In genomic region chr12:112145211-112145874, GRCm38 (mm10) we compare ENCODE assay signal across 8 mouse cellular contexts. TPM values are rescaled to one million over a fixed set of nuclear protein-coding genes. Genes with fewer than 3 reads are reported as not detected.
DNase-seq lines count a peak whose midpoint lies in the region; ATAC-seq and TF ChIP-seq lines count a peak whose summit lies in the region.

No protein-coding gene starts in this region.

- peak overlapping the region; percentile 28; the same call in 1 of the 2 replicates for H3K9ac ChIP-seq in embryonic facial prominence, embryonic 11.5 days (replicated peaks; ENCODE audit: low read length)
- peak overlapping the region; percentile 36; the same call in 1 of the 2 replicates for H3K9ac ChIP-seq in limb, embryonic 11.5 days (ENCODE audit: low read length)
- H3K9ac ChIP-seq in midbrain, embryonic 13.5 days (replicated peaks): peak overlapping the region; percentile 83

- peak overlapping the region; percentile 49 for H3K4me3 ChIP-seq in embryonic facial prominence, embryonic 11.5 days (ENCODE audit: low read depth, low read length)
- peak overlapping the region; percentile 30; the same call in 1 of the 2 replicates for H3K4me3 ChIP-seq in kidney, adult 2 months (ENCODE audit: insufficient read depth, low read depth, low read length)
- H3K4me3 ChIP-seq in limb, embryonic 11.5 days (ENCODE audit: low read depth, low read length): peak overlapping the region; percentile 57
- H3K4me3 ChIP-seq in midbrain, embryonic 13.5 days (replicated peaks): peak overlapping the region; percentile 54

- H3K36me3 ChIP-seq in embryonic facial prominence, embryonic 11.5 days (replicated peaks; ENCODE audit: control insufficient read depth, insufficient read depth, low read depth, low read length): no peaks in the 10 kb centered on the region
- no peaks in the 10 kb centered on the region for H3K36me3 ChIP-seq in kidney, adult 2 months (ENCODE audit: control insufficient read depth, insufficient read depth, low read length)
- H3K36me3 ChIP-seq in limb, embryonic 11.5 days (ENCODE audit: control insufficient read depth, insufficient read depth, low read length): no peaks in the 10 kb centered on the region
- no peaks in the 10 kb centered on the region for H3K36me3 ChIP-seq in midbrain, embryonic 13.5 days

- under 1% methylated on average over 37 of the region's 37 CpGs for WGBS in embryonic facial prominence, embryonic 11.5 days
- under 1% methylated on average over 37 of the region's 37 CpGs for WGBS in kidney, adult 2 months
- WGBS in limb, embryonic 11.5 days: under 1% methylated on average over 37 of the region's 37 CpGs
- under 1% methylated on average over 37 of the region's 37 CpGs for WGBS in midbrain, embryonic 13.5 days

- H3K4me1 ChIP-seq in embryonic facial prominence, embryonic 11.5 days (ENCODE audit: control insufficient read depth, insufficient read depth, low read length): peaks cover 17% of the 10 kb centered on the region
- no peaks in the 10 kb centered on the region for H3K4me1 ChIP-seq in kidney, adult 2 months (ENCODE audit: control insufficient read depth, insufficient read depth, low read length)
- H3K4me1 ChIP-seq in limb, embryonic 11.5 days (ENCODE audit: control insufficient read depth, insufficient read depth, low read length): peaks cover 45% of the 10 kb centered on the region
- peaks cover 80% of the 10 kb centered on the region for H3K4me1 ChIP-seq in midbrain, embryonic 13.5 days (replicated peaks)

- H3K27ac ChIP-seq in embryonic facial prominence, embryonic 11.5 days (replicated peaks; ENCODE audit: low read depth, low read length): no peak overlapping the region
- H3K27ac ChIP-seq in kidney, adult 2 months (ENCODE audit: insufficient read depth, low read depth, low read length): no peak overlapping the region
- no peak overlapping the region for H3K27ac ChIP-seq in limb, embryonic 11.5 days (replicated peaks; ENCODE audit: low read depth, low read length)
- H3K27ac ChIP-seq in midbrain, embryonic 13.5 days: peak overlapping the region; percentile 73

- peak overlapping the region; percentile 98 for H3K4me2 ChIP-seq in embryonic facial prominence, embryonic 11.5 days (ENCODE audit: low read depth, low read length)
- peak overlapping the region; percentile 91 for H3K4me2 ChIP-seq in limb, embryonic 11.5 days (ENCODE audit: low read depth, severe bottlenecking)
- H3K4me2 ChIP-seq in midbrain, embryonic 13.5 days (replicated peaks): peak overlapping the region; percentile 84

- no peaks in the 10 kb centered on the region for H3K9me3 ChIP-seq in embryonic facial prominence, embryonic 11.5 days (replicated peaks; ENCODE audit: control insufficient read depth, low read length)
- H3K9me3 ChIP-seq in limb, embryonic 11.5 days (ENCODE audit: control insufficient read depth, low read length): no peaks in the 10 kb centered on the region
- H3K9me3 ChIP-seq in midbrain, embryonic 13.5 days: no peaks in the 10 kb centered on the region

- peak; percentile 45 for ATAC-seq in embryonic facial prominence, embryonic 11.5 days (replicated peaks; ENCODE audit: insufficient number of reproducible peaks, low FRiP score, low TSS enrichment, low read depth)
- peak; percentile 20; the same call in 1 of the 2 replicates for ATAC-seq in limb, embryonic 11.5 days (ENCODE audit: insufficient number of reproducible peaks, low FRiP score, low TSS enrichment, low read depth)
- ATAC-seq in midbrain, embryonic 13.5 days: peak; percentile 57

- TF ChIP-seq CTCF in kidney, adult 2 months (conservative IDR thresholded peaks at IDR 0.05; ENCODE audit: insufficient read depth, insufficient read length, low read depth, low read length): peak; percentile 84

- no peak for TF ChIP-seq POLR2A in kidney, adult 2 months (IDR thresholded peaks at IDR 0.05; ENCODE audit: low read depth, low read length)

- H3K27me3 ChIP-seq in embryonic facial prominence, embryonic 11.5 days (ENCODE audit: control insufficient read depth, insufficient read depth, low read length): peaks cover 34% of the 10 kb centered on the region
- H3K27me3 ChIP-seq in kidney, adult 2 months (replicated peaks; ENCODE audit: control insufficient read depth, insufficient read depth, low read length): no peaks in the 10 kb centered on the region; the same call in 1 of the 2 replicates
- peaks cover 38% of the 10 kb centered on the region for H3K27me3 ChIP-seq in limb, embryonic 11.5 days (ENCODE audit: control insufficient read depth, insufficient read depth, low read length)
- H3K27me3 ChIP-seq in midbrain, embryonic 13.5 days: peaks cover 83% of the 10 kb centered on the region

- DNase-seq in 416B (ENCODE audit: low read depth): peak; percentile 10
- DNase-seq in adrenal gland, postnatal 36 days: peak; percentile 90
- peak; percentile 93 for DNase-seq in embryonic facial prominence, embryonic 11.5 days (ENCODE audit: low spot score)
- DNase-seq in heart, adult 8-10 months (ENCODE audit: low spot score): peak; percentile 85
- peak; percentile 83 for DNase-seq in kidney, adult 2 months
- DNase-seq in limb, embryonic 11.5 days (ENCODE audit: low spot score): peak; percentile 94
- DNase-seq in spleen, adult 18-20 months: peak; percentile 31 to 74

RNA-seq across cellular contexts. Expression of gene Kif26a, which starts 0.7 kb away (rescaled TPM):
- 1 to 10 TPM; 4.9 to 9.5 TPM for total RNA-seq in adrenal gland, postnatal 36 days (2021)
- polyA plus RNA-seq in embryonic facial prominence, embryonic 11.5 days (2014; fragmentation: Nextera tagmentation; extraction: Ambion mirVana): 1.8 and 2.6 TPM in 2 replicates
- 10 to 100 TPM in 3 of 4 experiments, 1 to 10 TPM in 1; 9.2 to 13.4 (median 12.3) TPM for total RNA-seq in heart, adult 8-10 months (2022)
- 3.8 and 4.2 TPM in 2 replicates for polyA plus RNA-seq in kidney, adult 2 months (2012; rRNA removed)
- polyA plus RNA-seq in limb, embryonic 11.5 days (2014; fragmentation: Nextera tagmentation; extraction: Ambion mirVana): 2.8 and 3.5 TPM in 2 replicates
- 7.0 and 11.4 TPM in 2 replicates for polyA plus RNA-seq in midbrain, embryonic 13.5 days (2015; fragmentation: Nextera tagmentation; extraction: Ambion mirVana)

RNA-seq across cellular contexts. Expression of gene Aspg, which starts 38.9 kb away (rescaled TPM):
- total RNA-seq in adrenal gland, postnatal 36 days (2021): 10 to 100 TPM; 23.9 to 38.3 TPM
- 0.18 and 0.31 TPM in 2 replicates for polyA plus RNA-seq in embryonic facial prominence, embryonic 11.5 days (2014; fragmentation: Nextera tagmentation; extraction: Ambion mirVana)
- under 1 TPM in 2 of 4 experiments, not detected in 2; 0.44 to 0.62 TPM for total RNA-seq in heart, adult 8-10 months (2022)
- 39.2 and 52.5 TPM in 2 replicates for polyA plus RNA-seq in kidney, adult 2 months (2012; rRNA removed)
- polyA plus RNA-seq in limb, embryonic 11.5 days (2014; fragmentation: Nextera tagmentation; extraction: Ambion mirVana): 1.6 and 2.0 TPM in 2 replicates
- polyA plus RNA-seq in midbrain, embryonic 13.5 days (2015; fragmentation: Nextera tagmentation; extraction: Ambion mirVana): 0.52 and 0.90 TPM in 2 replicates

Comparison
In these comparisons a context has a peak if more than half of its experiments do, and no peak if none do; other contexts are left out.
1. DNase-seq: peak in every context shown above with its lines; median percentile 94 in limb, embryonic 11.5 days; 93 in embryonic facial prominence, embryonic 11.5 days; 90 in adrenal gland, postnatal 36 days; 85 in heart, adult 8-10 months; 83 in kidney, adult 2 months; 52 in spleen, adult 18-20 months; 10 in 416B.
2. H3K9ac ChIP-seq: peak in every context shown above with its lines; median percentile 83 in midbrain, embryonic 13.5 days; 36 in limb, embryonic 11.5 days; 28 in embryonic facial prominence, embryonic 11.5 days.
3. RNA of gene Aspg, which starts 38.9 kb away (polyA plus RNA-seq): 39.2 to 52.5 TPM in kidney, adult 2 months; 1.6 to 2.0 TPM in limb, embryonic 11.5 days, 0.52 to 0.90 TPM in midbrain, embryonic 13.5 days and 0.18 to 0.31 TPM in embryonic facial prominence, embryonic 11.5 days; every median in the first group is over 10 times any median in the second.
4. Peak in every context shown above with its lines, with median percentiles within 50 percentile points of each other: ATAC-seq, H3K4me2 ChIP-seq and H3K4me3 ChIP-seq.